Mouse (Mus musculus) left cerebral cortex, adult 11 months (tissue): ENCODE data around the gene Gnat2.

Experiments
- DNase-seq: peaks from one replicate; pipeline ENCODE4 v3.0.0; 2022; ENCODE audit warnings: low spot score

Gnat2 gene

DNA sequence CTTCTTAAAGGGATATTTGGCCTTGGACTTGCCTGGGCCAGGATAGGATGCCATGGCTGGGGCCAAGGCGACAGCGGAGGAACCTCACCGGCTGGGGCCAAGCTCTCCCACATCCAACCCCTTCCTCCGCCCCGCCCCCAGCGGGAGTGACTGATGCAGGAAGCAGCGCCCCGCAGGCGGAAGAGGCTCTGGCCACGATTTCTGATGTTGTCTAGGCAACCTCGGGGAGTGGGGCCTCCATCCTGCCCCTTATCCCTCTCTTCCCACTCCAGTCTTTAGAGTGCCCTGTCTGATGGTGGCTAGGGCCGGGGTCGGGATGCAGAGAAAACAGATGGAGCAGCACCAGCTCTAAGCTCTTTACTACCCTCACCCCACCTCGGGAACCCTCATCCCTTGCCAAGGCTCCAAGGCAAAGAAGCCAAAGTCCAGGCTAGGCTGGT is 7.3 kb upstream of the Gnat2 start:
- DNase-seq, result peak; percentile 86

DNA sequence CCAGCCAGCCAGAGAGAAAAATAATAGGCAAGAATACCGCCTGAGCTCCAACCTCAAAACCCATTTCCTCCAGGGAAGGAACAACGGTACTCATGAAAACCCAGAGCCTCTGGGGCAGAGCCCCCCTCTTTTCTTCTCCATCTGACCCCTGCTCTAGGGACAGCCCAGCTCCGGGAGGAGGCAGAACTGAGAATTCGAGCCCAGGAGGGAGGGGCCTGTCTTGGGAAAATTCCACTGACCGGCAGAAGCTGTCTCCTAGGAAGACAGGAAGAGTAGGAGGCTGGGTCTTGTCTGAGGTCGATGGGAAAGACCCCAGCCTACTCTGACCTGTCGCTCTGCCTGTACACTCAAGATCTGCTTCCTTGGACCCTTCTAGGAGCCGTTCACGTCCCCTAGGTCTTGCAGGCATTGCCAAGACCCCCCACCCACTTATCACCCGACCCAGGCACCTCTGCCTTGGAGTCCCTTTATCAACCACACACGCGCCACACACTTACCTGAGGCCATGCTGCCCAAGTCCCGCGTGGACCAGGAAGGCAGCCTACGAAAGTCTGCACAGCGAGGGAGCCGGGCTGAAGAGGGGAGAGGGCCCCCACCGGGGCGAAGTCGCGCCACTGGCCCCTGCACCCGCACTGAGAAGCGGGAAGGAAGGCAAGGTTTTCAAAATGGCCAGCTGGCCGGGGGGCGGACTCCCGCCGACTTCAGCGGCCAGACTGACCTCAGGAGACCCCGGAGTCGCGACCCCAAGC is 6.7 kb upstream of the Gnat2 start:
- DNase-seq, result peak; percentile 42

DNA sequence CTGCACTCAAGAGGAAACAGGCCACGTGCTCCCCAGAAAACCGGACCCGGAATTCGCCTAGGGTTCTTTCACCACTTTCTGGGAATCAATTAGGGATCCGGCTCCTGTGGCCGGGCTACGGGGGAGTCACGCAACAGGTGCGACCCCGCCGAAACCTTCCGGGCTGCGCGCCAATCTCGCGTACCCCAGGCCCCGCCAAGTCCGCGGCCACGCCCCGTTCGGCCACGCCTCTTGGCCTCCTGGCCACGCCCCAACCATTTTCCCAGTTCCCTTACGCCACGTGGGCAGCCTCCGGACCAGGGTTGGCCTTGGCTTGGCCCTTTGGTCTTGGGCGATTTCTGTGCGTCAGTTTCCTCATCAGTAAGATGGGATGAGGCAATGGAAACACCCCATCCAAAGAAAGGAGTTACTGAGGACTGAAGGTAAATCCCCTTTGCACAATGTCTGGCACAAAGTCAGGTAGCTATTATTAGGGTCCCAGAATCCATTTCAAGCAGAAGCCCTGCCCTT is 6.1 kb upstream of the Gnat2 start, which contains the start of gene Ampd2:
TSS of gene Ampd2 (minus strand) at position 182 of the 510 bp plus-strand sequence.
- DNase-seq, result no peak

DNA sequence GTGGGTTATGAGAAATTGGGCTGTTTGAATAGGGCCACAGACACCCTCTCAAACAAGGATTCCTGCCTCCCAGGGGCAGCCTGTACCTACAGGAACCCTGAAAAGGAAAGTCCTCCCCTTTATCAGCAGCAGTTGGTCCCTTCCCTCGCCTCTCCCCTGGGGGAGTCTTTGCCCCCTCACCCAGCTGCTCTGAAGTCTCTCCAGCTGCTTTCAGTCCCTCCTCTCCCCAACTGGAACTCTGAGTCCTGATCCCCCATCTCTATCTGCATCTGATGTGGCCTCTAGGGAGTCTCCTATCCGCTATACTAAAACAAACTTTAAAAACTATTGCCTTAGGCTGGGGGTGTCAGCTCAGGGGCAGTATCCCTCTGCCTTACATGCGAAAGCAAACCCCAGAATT is 5.3 kb upstream of the Gnat2 start:
- DNase-seq, result no peak

DNA sequence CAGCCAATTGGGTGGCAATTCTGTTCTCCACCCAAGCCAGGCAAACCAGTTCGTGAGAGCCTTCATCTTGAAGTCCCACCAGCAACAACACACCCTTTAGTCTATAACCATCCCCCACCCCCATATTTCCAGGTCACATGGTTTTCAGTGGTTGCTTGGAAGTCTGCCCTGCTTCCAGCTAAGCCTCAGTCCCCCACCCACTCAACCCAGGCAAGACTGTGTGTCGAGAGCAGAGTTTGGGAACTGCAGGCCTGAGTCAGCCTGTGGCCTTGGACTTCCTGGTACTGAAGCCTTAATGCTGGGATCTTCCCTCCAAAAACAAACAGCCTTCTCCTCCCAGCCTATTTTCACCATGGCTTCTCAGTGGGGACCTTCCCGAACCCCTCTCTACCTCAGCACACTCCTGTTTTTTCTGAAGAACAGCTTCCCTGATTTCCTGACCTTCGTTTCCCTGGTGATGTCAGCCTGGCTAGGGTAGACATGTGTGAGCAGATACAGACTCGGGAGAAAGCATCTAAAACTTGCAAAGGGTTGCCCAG is 3.7 kb upstream of the Gnat2 start:
- no peak for DNase-seq

DNA sequence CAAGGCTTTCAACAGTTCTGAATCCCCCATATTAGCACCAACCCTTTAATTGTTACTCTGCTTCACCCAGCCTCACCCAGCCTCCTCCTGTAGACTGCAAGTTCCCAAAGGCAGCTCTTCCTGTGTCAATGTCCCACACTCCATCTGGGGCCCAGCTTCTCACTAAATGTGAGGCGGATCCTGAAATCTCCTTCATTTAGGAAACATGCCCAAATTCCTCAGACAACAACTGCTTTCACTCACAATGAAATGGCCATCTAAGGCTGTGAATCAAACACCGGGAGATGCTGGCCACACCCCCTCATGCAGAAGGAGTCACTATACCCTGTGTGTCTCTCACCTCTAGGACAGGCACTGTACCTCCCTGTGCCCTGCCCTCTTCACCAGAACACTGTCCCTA is 2.7 kb upstream of the Gnat2 start:
- no peak for DNase-seq

DNA sequence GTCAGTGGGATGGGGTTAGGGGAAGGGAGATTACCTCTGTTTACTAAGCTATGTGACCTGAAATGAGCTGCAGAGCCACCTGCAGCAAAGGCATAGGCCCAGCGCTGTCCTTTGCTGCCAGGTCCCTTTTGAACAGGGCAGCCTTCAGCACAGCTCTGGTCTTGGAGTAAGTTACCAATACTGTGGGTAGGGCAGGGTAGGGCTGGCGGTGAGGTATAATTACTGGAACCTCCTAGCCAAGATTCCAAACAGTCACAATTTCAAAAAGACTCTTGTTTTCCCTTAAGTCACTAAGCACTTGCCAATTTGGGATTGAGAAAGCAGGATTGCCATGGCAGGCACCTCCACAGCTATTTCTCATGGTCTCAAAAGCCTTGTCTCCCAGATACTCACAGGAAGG is 2.0 kb upstream of the Gnat2 start:
- DNase-seq, result no peak

DNA sequence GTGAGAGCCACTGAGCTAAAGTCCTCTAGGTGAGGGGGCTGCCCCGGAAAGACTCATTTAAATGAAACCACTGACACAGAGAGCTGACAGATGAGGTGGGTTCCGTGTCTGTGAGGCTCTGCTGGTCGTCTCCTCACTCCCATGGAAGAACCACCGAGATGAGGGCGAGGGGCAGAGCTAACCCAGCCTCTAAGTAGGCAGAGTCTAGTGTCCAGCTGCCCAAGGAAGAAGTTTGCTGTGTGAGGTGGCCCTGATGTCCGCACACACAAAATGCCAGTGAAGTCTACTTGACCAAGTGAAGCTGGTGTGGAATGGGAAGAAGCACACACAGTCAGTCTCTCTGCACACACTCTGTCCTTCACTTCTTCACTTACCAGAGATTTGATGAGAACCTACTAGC is 559 bp upstream of the Gnat2 start:
- no peak for DNase-seq

DNA sequence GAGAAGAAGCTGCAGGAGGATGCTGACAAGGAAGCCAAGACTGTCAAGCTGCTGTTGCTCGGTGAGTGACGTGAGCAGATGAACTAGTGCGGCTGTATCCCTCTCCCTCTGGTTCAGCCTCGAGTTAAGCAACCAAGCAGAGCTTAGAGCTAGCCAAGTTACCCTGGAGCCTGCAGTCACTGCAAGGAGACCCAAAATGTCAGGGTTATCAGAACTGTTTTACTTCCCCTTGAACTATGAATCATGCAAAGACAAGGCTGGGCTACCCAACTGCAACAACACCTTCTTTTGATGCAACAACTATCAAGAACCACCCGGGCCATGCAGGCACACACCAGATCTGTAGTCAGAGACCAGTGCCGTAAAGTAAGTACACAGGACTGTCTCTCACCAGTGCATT is 717 bp downstream of the Gnat2 start:
- DNase-seq, result no peak

DNA sequence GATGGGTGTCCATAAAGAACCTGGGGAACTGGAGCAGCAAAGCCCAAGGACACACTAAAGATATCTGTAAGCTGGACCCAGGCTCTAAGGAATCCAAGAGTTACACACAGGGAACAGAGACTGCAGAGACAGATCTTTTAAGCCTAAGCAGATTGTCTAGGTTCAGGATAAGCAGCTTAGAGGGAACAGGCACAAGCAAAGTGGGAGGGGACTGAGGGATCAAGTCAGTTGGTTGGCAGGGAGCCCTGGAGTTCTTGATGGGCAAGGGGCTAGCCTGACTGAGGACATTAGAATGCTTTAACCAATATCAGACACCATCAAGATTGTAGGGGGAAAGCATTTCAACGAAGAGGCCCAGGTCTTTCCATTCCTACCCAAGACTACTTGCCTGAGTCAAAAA is 1.6 kb downstream of the Gnat2 start:
- DNase-seq, result no peak

DNA sequence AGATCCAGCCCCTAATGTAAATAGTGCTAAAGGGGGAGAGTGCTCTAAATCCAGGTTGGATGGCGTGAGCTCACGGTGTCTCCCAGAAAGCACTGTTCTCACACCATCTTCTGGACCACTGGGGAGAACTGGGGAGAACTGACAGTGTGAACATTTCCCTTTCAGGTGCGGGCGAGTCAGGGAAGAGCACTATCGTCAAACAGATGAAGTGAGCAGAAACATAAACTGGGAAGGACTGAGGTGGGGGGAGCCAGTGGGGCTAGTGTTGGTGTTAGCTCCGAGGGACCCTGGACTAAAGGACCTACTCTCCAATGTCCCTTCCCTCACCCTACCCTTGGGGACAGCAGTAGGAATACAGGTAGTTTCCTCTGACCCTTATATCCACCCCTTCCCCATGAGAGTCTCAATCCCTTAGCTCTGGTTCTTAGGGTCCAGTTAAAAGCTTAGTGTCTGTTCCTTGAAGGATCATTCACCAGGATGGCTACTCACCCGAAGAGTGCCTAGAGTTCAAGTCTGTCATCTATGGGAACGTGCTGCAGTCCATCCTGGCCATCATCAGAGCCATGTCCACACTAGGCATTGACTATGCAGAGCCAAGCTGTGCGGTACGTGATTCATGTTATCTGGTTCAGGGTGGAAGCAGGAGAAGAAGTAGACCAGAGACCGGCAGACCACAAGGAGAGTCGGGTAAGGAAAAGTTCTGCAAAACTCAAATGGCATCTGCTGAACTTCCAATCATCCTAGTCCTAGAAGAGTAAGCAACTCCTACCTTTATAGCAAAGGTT is 2.6 kb downstream of the Gnat2 start:
- no peak for DNase-seq

DNA sequence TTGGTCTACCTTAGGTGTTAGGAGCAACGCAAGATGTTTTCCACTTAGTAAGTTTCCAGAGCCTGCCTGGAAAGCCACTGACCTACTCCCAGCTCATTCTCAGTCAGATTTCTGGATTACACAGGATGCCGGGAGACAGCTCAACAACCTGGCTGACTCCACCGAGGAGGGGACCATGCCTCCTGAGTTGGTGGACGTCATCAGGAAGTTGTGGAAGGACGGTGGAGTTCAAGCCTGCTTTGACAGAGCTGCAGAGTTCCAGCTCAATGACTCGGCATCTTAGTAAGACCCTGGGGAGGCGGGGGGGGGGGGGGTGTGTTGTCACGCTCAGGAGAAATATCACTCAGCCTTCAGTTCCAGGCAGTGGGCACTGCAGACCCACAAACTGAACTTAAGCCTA is 3.6 kb downstream of the Gnat2 start:
- no peak for DNase-seq

DNA sequence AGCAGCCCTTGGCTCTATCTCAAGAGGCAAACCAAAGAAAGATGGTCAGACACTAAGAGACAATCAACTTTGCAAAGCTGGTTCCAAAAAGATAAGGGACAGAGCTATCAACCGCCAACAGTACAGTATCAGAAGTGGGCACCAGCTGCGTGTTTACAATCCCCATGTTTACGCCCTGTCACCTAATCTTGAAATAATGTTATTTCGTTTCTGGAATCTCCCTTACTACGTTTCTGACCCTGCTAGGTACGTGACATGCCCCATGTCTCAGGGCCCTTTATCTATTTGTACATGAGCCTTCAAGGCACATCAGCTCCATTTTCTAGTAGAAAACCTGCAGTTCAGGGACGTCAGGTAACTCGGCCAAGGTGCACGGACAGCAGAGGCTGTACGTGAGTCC is 4.1 kb downstream of the Gnat2 start:
- DNase-seq, result no peak

DNA sequence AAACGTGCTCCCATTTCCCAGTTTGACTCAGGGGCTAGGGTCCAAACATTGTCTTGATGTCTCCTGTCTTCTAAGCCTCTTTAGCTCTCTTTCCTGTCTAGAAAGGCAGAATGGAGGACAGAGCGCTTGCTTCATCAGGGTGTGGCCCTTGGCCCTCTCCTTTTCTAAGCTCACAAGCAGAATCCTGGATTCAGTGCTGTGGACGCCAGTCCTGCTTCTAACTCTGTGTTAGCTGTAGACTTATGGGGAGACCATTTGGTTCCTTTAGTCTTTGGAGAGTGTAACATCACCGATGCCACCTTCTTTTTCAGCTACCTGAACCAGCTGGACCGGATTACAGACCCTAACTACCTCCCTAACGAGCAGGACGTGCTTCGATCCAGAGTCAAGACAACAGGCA is 5.1 kb downstream of the Gnat2 start:
- DNase-seq, result no peak

DNA sequence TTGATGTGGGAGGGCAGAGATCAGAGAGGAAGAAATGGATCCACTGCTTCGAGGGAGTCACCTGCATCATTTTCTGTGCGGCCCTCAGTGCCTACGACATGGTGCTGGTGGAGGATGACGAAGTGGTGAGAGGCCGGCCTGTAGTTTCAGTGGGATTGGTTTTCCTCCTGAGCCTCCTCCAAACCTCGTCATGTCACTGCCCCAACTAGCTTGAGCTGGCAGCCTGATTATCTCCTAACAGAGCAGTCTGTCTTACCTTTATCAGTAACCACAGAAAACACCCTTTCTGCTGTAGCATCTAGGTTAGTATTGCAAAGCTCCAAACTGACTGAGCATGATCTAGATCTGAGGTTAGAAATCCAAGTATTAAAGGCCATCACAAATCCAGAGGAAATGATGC is 5.7 kb downstream of the Gnat2 start:
- DNase-seq, result no peak

DNA sequence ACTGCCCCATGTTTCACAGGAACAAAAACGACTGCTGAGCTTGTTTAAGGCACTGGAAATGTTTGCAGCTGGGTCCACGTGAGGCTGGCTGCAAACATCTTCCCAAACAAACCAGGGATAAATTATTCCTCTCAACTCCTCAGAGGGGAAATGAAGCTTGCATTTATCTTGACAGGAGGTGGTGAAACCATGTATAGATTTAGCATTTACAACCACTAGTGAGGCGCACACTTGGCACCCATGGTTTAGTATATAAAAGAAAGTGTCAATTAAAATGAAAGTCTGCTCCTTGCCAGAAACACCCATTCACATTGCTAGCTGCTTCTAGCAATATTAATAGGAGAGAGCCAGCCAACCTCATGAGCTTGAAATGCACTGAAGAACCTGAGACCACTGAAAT is 9.0 kb downstream of the Gnat2 start:
- DNase-seq, result no peak

DNA sequence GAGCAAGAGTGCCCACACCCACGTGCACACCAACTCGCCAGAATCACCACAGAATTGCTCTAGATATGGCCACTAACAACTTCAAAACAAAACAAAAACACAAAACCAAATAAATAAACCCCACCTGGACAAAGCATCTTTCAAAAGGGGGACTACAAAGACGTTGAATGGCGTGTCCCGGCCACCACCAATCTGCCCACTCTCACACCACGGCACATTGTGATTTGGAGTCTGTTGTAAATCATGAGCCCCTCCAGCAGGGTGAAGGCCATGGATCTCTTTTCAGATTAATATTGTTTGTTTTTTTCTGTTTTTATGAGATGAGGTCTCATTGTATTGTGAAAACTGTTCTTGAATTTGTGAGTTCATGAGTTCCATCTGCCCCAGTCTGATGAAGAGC is 9.5 kb downstream of the Gnat2 start:
- no peak for DNase-seq

DNA sequence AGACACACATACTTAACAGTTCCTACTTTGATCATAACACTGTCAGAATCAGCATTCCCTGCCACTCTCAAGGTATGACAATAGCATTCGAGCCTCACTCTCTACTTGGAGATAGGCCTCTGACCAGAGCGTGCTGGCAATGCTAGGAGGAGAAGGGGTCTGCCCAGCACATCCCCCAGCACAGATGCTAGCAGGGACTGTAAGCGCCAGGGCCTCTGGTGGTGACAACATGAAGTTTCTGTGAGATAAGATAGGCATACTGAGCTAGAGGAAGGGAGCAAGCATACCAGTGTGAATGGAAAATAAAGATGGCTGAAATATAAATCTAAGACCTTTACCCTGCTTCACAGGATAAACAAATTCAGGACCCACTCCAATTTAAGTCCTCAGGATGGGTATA is 12.7 kb downstream of the Gnat2 start:
- no peak for DNase-seq

DNA sequence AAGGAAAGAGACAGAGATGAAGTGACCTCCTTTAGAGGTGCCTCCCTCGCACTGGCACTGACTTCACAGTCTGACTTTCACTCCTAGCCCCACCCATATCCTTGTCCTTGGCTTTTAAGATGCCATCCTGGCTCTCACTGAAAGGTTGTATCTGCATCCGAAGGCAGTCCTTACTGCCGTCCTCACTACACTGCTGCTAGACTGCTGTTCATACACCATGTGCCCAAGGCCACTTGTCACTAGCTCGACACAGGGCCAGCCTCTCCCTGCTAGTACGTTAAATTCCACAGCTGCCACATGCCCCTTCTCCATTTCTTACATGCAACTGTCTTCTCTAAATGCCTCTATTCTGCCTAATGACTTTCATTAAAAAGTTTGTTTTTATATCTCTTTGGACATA is 18.7 kb downstream of the Gnat2 start:
- no peak for DNase-seq

DNA sequence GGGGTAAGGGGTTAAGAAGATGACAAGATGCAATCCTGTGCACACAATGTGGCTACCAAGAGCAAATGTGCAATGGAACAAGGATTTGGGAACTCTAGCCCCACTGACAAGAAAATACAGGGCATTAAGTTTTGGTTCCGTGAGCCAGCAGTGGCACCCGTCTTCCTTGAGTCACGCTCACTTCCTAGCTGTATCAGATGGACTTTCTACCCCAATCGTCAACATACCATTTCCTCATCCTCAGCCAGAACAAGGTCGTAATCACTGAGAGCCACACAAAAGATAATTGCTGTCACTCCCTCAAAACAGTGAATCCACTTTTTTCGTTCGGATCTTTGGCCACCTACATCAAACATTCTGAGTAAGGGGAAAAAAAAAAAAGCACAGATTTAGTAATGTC is 19.7 kb downstream of the Gnat2 start:
- no peak for DNase-seq

DNA sequence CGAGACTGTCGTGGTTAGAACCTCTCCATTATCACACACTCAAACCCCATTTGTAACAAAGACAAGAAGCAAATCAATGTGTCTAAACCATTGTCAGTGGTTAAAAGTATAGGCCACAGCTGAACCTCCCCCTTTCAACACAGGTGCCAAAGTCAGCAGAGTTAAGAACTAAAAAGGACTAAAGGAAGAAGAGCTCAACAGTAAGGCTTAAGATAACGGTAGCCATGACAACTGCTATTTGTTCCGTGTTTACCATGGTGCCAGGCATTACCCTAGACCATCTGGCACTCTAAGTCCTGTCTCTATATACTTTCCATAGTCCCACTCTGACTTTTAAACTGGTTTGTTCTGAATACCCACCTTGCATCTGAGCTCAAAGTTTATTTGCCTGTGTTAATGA is 20.1 kb downstream of the Gnat2 start:
- DNase-seq, result no peak

DNA sequence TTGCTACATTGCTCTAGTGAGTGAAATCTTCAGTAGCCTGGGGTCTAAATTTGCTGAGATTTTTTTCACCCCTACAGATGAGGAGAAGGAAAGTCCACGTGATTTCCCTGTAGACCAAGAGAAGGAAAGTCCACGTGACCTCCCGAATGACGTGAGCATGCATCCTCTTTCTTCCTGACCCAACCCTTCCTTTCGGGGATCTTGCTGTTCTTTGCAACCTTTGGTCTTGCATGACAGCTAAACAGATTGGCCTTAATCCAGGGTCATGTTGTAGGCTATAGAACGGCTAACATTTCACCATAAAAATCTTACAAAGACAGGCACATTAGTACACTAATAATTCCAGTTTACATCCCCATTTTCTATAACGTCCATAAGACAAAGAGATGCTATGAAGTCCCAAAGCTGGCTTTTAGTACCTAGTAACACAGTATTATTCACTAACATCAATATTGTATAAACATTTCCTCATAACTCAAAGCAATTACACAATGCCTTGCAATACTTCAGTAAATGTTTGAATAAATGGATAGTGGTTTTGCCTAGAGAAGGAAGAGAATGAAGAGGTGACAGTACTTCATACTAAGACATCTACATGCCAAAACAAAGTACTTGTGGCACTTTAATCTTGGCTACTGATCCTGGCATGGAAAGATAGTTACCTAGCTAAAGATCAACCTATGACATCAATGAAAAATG is 21.2 kb downstream of the Gnat2 start:
- no peak for DNase-seq

DNA sequence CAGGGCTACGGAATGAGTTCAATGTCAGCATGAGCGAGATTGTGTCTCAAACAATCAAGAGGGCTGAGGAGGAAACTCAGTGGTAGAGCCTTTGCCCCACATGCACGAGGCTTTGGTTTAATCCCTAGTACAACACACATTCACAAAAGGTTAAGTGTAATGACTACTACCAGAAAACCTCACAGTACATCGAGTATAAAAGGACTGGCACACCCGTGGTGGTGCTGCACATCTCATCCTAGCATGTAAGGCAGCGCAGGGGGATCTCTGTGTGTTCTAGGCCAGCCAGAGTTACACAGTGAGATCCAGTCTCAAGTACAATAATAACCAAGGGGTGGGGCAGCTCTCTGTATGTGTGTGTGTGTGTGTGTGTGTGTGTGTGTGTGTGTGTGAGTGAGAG is 24.9 kb downstream of the Gnat2 start:
- DNase-seq, result no peak
